Mouse (Mus musculus) midbrain, embryonic 15.5 days (tissue): ENCODE results near the gene Skp1a. TPM values are rescaled to one million over a fixed set of nuclear protein-coding genes. Genes with fewer than 3 reads are reported as not detected.

Experiments
- ATAC-seq: fragments of 200-750 bp; cut with Nextera tagmentation; replicated peaks from 2 replicates; pipeline ENCODE4 v1.8.0; 2017; ENCODE audit warnings: moderate TSS enrichment
- H3K27ac ChIP-seq: fragments of 300-500 bp; sonication (generic); 2 replicates; pipeline ENCODE4 v1.5.1; 2015; ENCODE audit warnings: mild to moderate bottlenecking, inconsistent platforms
- H3K27me3 ChIP-seq: fragments of 300-500 bp; sonication (generic); replicated peaks from 2 replicates; pipeline ENCODE4 v1.6.1; 2015; ENCODE audit warnings: inconsistent platforms
- H3K36me3 ChIP-seq: fragments of 300-500 bp; sonication (generic); replicated peaks from 2 replicates; pipeline ENCODE4 v1.6.1; 2015; ENCODE audit warnings: inconsistent platforms
- H3K4me1 ChIP-seq: fragments of 300-500 bp; sonication (generic); 2 replicates; pipeline ENCODE4 v1.6.1; 2015; ENCODE audit warnings: inconsistent platforms
- H3K4me2 ChIP-seq: fragments of 300-500 bp; sonication (generic); 2 replicates; pipeline ENCODE4 v1.6.1; 2015; ENCODE audit warnings: inconsistent platforms, mild to moderate bottlenecking, moderate library complexity
- H3K4me3 ChIP-seq: fragments of 300-500 bp; sonication (generic); 2 replicates; pipeline ENCODE4 v1.5.1; 2015; ENCODE audit warnings: mild to moderate bottlenecking, inconsistent platforms
- H3K9ac ChIP-seq: fragments of 300-500 bp; sonication (generic); 2 replicates; pipeline ENCODE4 v1.6.1; 2015; ENCODE audit warnings: mild to moderate bottlenecking, inconsistent platforms
- H3K9me3 ChIP-seq: fragments of 300-500 bp; sonication (generic); 2 replicates; pipeline ENCODE4 v1.6.1; 2016; ENCODE audit warnings: inconsistent platforms
- WGBS: fragments of 180-500 bp; shearing (Covaris S2); methylation state at CpG from one replicate; pipeline ENCODE4 v1.1.7; 2015; ENCODE audit warnings: mixed read lengths; 5-methylcytosine and 5-hydroxymethylcytosine counted together
- polyA plus RNA-seq: library from polyadenylated mRNA; unstranded; fragments of >200 nt; fragmentation: Nextera tagmentation; extraction: Ambion mirVana; gene quantifications from 2 replicates; pipeline ENCODE4 v1.2.1, GENCODE M21; 2015

Gene Skp1a
- polyA plus RNA-seq, 1 experiment from 2014 or later: 933 TPM

- H3K4me2 ChIP-seq: peak overlapping the region; percentile 96
- H3K9ac ChIP-seq: peak overlapping the region; percentile 51; the same call in 1 of the 2 replicates
- H3K9me3 ChIP-seq: no peaks in the 10 kb centered on the region
- H3K4me1 ChIP-seq: peaks cover 25% of the 10 kb centered on the region
- 0 out of 2 replicates have a peak, but pooled peaks have one; percentile 13 for ATAC-seq
- H3K27me3 ChIP-seq: peaks cover 47% of the 10 kb centered on the region
- under 1% methylated on average over 19 of the region's 19 CpGs for WGBS
- no peaks in the 10 kb centered on the region for H3K36me3 ChIP-seq
- H3K4me3 ChIP-seq: peak overlapping the region; percentile 55
- H3K27ac ChIP-seq: no peak overlapping the region
Observed at GRCm38 (mm10) chr11:52282420-52282773, 50.6 kb downstream of the Skp1a start.

DNA sequence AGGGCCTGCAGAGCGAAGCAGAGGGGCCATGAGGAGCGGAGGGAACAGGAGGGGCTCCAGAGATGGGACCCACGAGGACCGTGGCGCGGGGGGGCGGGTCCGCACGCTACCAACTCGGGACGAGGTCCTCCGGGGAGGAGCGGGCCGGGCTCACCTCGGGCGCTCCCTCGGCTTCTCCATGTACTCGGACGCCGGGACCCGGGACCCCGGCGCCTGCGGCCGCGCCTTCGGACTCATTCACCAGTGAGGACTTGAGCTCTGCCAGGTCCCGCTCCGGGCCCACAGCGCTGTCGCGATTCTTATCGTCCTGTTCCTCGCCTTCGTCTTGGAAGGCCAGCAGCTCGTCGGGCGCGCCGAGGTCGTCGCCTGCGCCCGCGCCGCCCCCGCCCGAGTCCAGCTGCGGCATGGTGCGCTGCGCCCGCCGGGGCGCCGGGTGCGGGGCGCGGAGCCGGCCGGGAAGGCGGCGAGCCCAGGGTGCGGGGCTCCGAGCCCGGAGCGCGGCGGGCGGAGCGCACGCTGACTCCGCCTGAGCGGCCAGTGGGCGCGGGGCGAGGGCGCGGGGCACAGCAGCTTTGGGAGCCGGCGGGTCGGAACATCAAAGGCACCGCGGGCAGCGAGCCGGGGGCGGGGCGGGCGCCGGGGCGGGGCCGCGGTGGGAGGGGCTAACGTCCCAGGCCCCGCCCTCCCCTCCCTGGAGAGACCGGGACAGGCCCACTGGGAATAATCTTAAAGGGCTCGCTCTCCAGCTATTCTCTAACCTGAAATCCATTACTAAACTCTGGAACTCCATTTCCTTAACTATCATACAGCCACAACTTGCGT is 51.2 kb downstream of the Skp1a start, which contains the start of gene Tcf7:
TSS of gene Tcf7 (minus strand) at position 241 of the 822 bp plus-strand sequence.
- Histone ChIP-seq H3K4me3 (peak within 1 kb of the TSS; percentile 55), H3K9me3 (no peaks in the 10 kb centered on the region), H3K27ac (no peak within 1 kb of the TSS), H3K4me1 (peaks cover 25% of the 10 kb centered on the region), H3K36me3 (no peaks in the 10 kb centered on the region), H3K9ac (peak within 1 kb of the TSS; percentile 51), H3K4me2 (peak within 1 kb of the TSS; percentile 96), H3K27me3 (peaks cover 47% of the 10 kb centered on the region)
- peak; percentile 58 for ATAC-seq
- under 1% methylated on average over 90 of the region's 97 CpGs for WGBS

GRCm38 (mm10) chr11:52283596-52284571 is 52.1 kb downstream of the Skp1a start:
- Histone ChIP-seq H3K27me3 (peaks cover 47% of the 10 kb centered on the region), H3K27ac (no peak overlapping the region), H3K4me3 (peak overlapping the region; percentile 55), H3K4me2 (peak overlapping the region; percentile 96), H3K4me1 (peaks cover 25% of the 10 kb centered on the region), H3K9me3 (no peaks in the 10 kb centered on the region), H3K36me3 (no peaks in the 10 kb centered on the region), H3K9ac (no peak overlapping the region)
- ATAC-seq: peak; percentile 10; the same call in 1 of the 2 replicates
- WGBS: 8% methylated on average over 44 of the region's 44 CpGs

- Histone ChIP-seq H3K27ac (no peak overlapping the region), H3K9ac (no peak overlapping the region), H3K36me3 (no peaks in the 10 kb centered on the region), H3K27me3 (peaks cover 41% of the 10 kb centered on the region), H3K4me3 (no peak overlapping the region), H3K9me3 (no peaks in the 10 kb centered on the region), H3K4me2 (no peak overlapping the region), H3K4me1 (peaks cover 25% of the 10 kb centered on the region)
- WGBS: 11% methylated on average over 16 of the region's 16 CpGs
- no peak for ATAC-seq
Observed at GRCm38 (mm10) chr11:52286301-52286957, 54.6 kb downstream of the Skp1a start.

GRCm38 (mm10) chr11:52286958-52287305 is 55.1 kb downstream of the Skp1a start:
- peaks cover 36% of the 10 kb centered on the region for H3K27me3 ChIP-seq
- H3K9ac ChIP-seq: no peak overlapping the region
- ATAC-seq: no peak
- WGBS: 11% methylated on average over 4 of the region's 4 CpGs
- no peak overlapping the region for H3K4me2 ChIP-seq
- H3K4me3 ChIP-seq: no peak overlapping the region
- H3K9me3 ChIP-seq: no peaks in the 10 kb centered on the region
- H3K4me1 ChIP-seq: peaks cover 25% of the 10 kb centered on the region
- H3K36me3 ChIP-seq: no peaks in the 10 kb centered on the region
- H3K27ac ChIP-seq: no peak overlapping the region

- no peaks in the 10 kb centered on the region for H3K9me3 ChIP-seq
- no peak for ATAC-seq
- 86% methylated on average over 7 of the region's 7 CpGs for WGBS
- no peaks in the 10 kb centered on the region for H3K27me3 ChIP-seq
- no peak overlapping the region for H3K27ac ChIP-seq
- no peaks in the 10 kb centered on the region for H3K4me1 ChIP-seq
- H3K4me2 ChIP-seq: no peak overlapping the region
- no peaks in the 10 kb centered on the region for H3K36me3 ChIP-seq
- H3K4me3 ChIP-seq: no peak overlapping the region
- H3K9ac ChIP-seq: no peak overlapping the region
Observed at GRCm38 (mm10) chr11:52292346-52292745, 60.6 kb downstream of the Skp1a start.

DNA sequence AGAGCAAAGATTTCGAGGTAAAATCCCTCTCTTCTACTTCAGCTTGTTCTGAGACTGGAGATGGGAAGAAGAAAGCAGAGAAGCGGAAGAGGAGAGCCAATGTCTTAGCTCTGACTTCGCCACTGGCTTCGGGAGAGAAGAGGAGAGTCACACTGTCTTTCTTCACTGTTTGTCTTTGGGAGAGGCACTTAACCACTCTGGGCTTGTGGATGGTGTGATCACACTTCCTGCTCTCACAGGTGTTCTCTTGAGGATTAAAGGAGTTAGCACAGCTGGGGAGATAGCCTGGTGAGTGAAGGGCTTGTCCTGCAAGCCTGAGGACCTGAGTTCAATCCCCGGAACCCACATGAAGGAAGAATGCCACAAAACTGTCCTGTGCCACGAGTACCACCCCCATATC is 61.1 kb downstream of the Skp1a start:
- WGBS: 75% methylated on average over 6 of the region's 6 CpGs
- no peak for ATAC-seq

GRCm38 (mm10) chr11:52294103-52294502 is 62.3 kb downstream of the Skp1a start:
- H3K4me1 ChIP-seq: no peaks in the 10 kb centered on the region
- ATAC-seq: no peak
- H3K27me3 ChIP-seq: no peaks in the 10 kb centered on the region
- no peak overlapping the region for H3K4me2 ChIP-seq
- no peaks in the 10 kb centered on the region for H3K9me3 ChIP-seq
- no peaks in the 10 kb centered on the region for H3K36me3 ChIP-seq
- WGBS: 87% methylated on average over 9 of the region's 9 CpGs
- H3K27ac ChIP-seq: no peak overlapping the region
- no peak overlapping the region for H3K4me3 ChIP-seq
- H3K9ac ChIP-seq: no peak overlapping the region

More for the DNA sequence above, 61.1 kb downstream of the Skp1a start:
- H3K27me3 ChIP-seq: no peaks in the 10 kb centered on the region
- no peaks in the 10 kb centered on the region for H3K4me1 ChIP-seq
- no peak overlapping the region for H3K4me3 ChIP-seq
- H3K9ac ChIP-seq: no peak overlapping the region
- H3K27ac ChIP-seq: no peak overlapping the region
- no peak overlapping the region for H3K4me2 ChIP-seq
- no peaks in the 10 kb centered on the region for H3K9me3 ChIP-seq
- H3K36me3 ChIP-seq: no peaks in the 10 kb centered on the region

Other genes starting within 250 kb of the Skp1a start
- 223 and 231 TPM in 2 replicates for gene Ube2b, start 231.2 kb upstream of the Skp1a start, polyA plus RNA-seq
- 28.9 and 30.3 TPM in 2 replicates for gene Cdkl3, start 227.8 kb upstream of the Skp1a start, polyA plus RNA-seq
- 127 and 130 TPM in 2 replicates for gene Ppp2ca, start 133.3 kb upstream of the Skp1a start, polyA plus RNA-seq
- gene Olfr1373, start 86.5 kb upstream of the Skp1a start, polyA plus RNA-seq: not detected in 2 replicates
- gene Olfr1371, start 18.0 kb upstream of the Skp1a start, polyA plus RNA-seq: not detected in 2 replicates
- gene Tcf7, start 51.0 kb downstream of the Skp1a start, polyA plus RNA-seq: 5.1 and 5.5 TPM in 2 replicates
- 334 and 335 TPM in 2 replicates for gene Vdac1, start 128.9 kb downstream of the Skp1a start, polyA plus RNA-seq
- 129 TPM in 2 replicates for gene 9530068E07Rik, start 164.4 kb downstream of the Skp1a start, polyA plus RNA-seq